Mouse (Mus musculus): ENCODE results near the gene Urah. TPM values are rescaled to one million over a fixed set of nuclear protein-coding genes. Genes with fewer than 3 reads are reported as not detected.

The Urah gene
- polyA plus RNA-seq, 1 experiment from 2014 or later = 0.24 TPM

- Histone ChIP-seq H3K36me3 (peaks cover 46% of the 10 kb centered on the region), H3K4me2 (no peak overlapping the region), H3K4me3 (no peak overlapping the region), H3K27me3 (replicated peaks) (no peaks in the 10 kb centered on the region), H3K27ac (replicated peaks) (no peak overlapping the region), H3K9ac (peak overlapping the region; percentile 37; the same call in 1 of the 2 replicates), H3K4me1 (peaks cover 27% of the 10 kb centered on the region), H3K9me3 (no peaks in the 10 kb centered on the region)
- no peak for ATAC-seq (ENCODE audit: extremely low read depth, insufficient number of reproducible peaks, low FRiP score, low TSS enrichment)
- WGBS = 82% methylated on average over 7 of the region's 7 CpGs
Observed at GRCm38 (mm10) chr7:140879355-140879754, 44.5 kb downstream of the Urah start.

- Histone ChIP-seq H3K9me3 (no peaks in the 10 kb centered on the region), H3K4me2 (peak overlapping the region; percentile 81), H3K27ac (replicated peaks) (0 out of 2 replicates have a peak overlapping the region, but pooled peaks have one; percentile 0), H3K4me3 (peak overlapping the region; percentile 89), H3K27me3 (replicated peaks) (no peaks in the 10 kb centered on the region), H3K36me3 (peaks cover 44% of the 10 kb centered on the region), H3K4me1 (peaks cover 27% of the 10 kb centered on the region), H3K9ac (peak overlapping the region; percentile 90)
- 84% methylated on average over 3 of the region's 3 CpGs for WGBS
- ATAC-seq (ENCODE audit: extremely low read depth, insufficient number of reproducible peaks, low FRiP score, low TSS enrichment) = no peak
Observed at GRCm38 (mm10) chr7:140880419-140880818, 45.6 kb downstream of the Urah start.

GRCm38 (mm10) chr7:140880865-140881515 lies 46.2 kb downstream of the Urah start:
- peaks cover 27% of the 10 kb centered on the region for H3K4me1 ChIP-seq
- peak overlapping the region; percentile 81 for H3K4me2 ChIP-seq
- H3K27me3 ChIP-seq (replicated peaks) = no peaks in the 10 kb centered on the region
- no peak for ATAC-seq (ENCODE audit: extremely low read depth, insufficient number of reproducible peaks, low FRiP score, low TSS enrichment)
- H3K9me3 ChIP-seq = no peaks in the 10 kb centered on the region
- 15% methylated on average over 8 of the region's 8 CpGs for WGBS
- H3K27ac ChIP-seq (replicated peaks) = peak overlapping the region; percentile 93
- peak overlapping the region; percentile 90 for H3K9ac ChIP-seq
- H3K36me3 ChIP-seq = peaks cover 43% of the 10 kb centered on the region
- H3K4me3 ChIP-seq = peak overlapping the region; percentile 89

- Histone ChIP-seq H3K4me3 (peak within 1 kb of the TSS; percentile 89), H3K4me1 (peaks cover 27% of the 10 kb centered on the region), H3K4me2 (peak within 1 kb of the TSS; percentile 81), H3K9me3 (no peaks in the 10 kb centered on the region), H3K27ac (replicated peaks) (peak within 1 kb of the TSS; percentile 93), H3K36me3 (peaks cover 42% of the 10 kb centered on the region), H3K27me3 (replicated peaks) (no peaks in the 10 kb centered on the region), H3K9ac (peak within 1 kb of the TSS; percentile 90)
- under 1% methylated on average over 59 of the region's 59 CpGs for WGBS
- peak; percentile 91 for ATAC-seq (ENCODE audit: extremely low read depth, insufficient number of reproducible peaks, low FRiP score, low TSS enrichment)
Observed at GRCm38 (mm10) chr7:140881696-140882468, 47.1 kb downstream of the Urah start, which contains the start of the genes Psmd13 and Sirt3. Gene Psmd13, plus strand, starts transcription at chr7:140881968. Gene Sirt3, minus strand, starts transcription at chr7:140882309.

GRCm38 (mm10) chr7:140882469-140882803 lies 47.6 kb downstream of the Urah start:
- under 1% methylated on average over 12 of the region's 12 CpGs for WGBS

More at GRCm38 (mm10) chr7:140882469-140882803, 47.6 kb downstream of the Urah start:
- Histone ChIP-seq H3K4me3 (peak overlapping the region; percentile 89), H3K4me2 (peak overlapping the region; percentile 81), H3K27ac (replicated peaks) (peak overlapping the region; percentile 93), H3K36me3 (peaks cover 42% of the 10 kb centered on the region), H3K9ac (peak overlapping the region; percentile 90), H3K9me3 (no peaks in the 10 kb centered on the region), H3K27me3 (replicated peaks) (no peaks in the 10 kb centered on the region), H3K4me1 (peaks cover 27% of the 10 kb centered on the region)
- no peak for ATAC-seq (ENCODE audit: extremely low read depth, insufficient number of reproducible peaks, low FRiP score, low TSS enrichment)

Other genes with a start within 250 kb of the Urah start
- not detected in 2 replicates for gene Olfr46, start 233.7 kb upstream of the Urah start, polyA plus RNA-seq (2015; fragmentation: Nextera tagmentation; extraction: Ambion mirVana)
- gene Olfr61, start 206.0 kb upstream of the Urah start, polyA plus RNA-seq (2015; fragmentation: Nextera tagmentation; extraction: Ambion mirVana) = not detected in 2 replicates
- gene Olfr53, start 188.6 kb upstream of the Urah start, polyA plus RNA-seq (2015; fragmentation: Nextera tagmentation; extraction: Ambion mirVana) = not detected in 2 replicates
- gene Olfr539, start 175.1 kb upstream of the Urah start, polyA plus RNA-seq (2015; fragmentation: Nextera tagmentation; extraction: Ambion mirVana) = not detected in 2 replicates
- not detected in 2 replicates for gene Olfr45, start 153.1 kb upstream of the Urah start, polyA plus RNA-seq (2015; fragmentation: Nextera tagmentation; extraction: Ambion mirVana)
- not detected in 2 replicates for gene Olfr541, start 137.8 kb upstream of the Urah start, polyA plus RNA-seq (2015; fragmentation: Nextera tagmentation; extraction: Ambion mirVana)
- not detected in 2 replicates for gene Cyp2e1, start 71.3 kb upstream of the Urah start, polyA plus RNA-seq (2015; fragmentation: Nextera tagmentation; extraction: Ambion mirVana)
- gene Syce1, start 47.2 kb upstream of the Urah start, polyA plus RNA-seq (2015; fragmentation: Nextera tagmentation; extraction: Ambion mirVana) = 0.23 and 0.29 TPM in 2 replicates
- 0.66 and 0.90 TPM in 2 replicates for gene Zfp941, start 12.8 kb upstream of the Urah start, polyA plus RNA-seq (2015; fragmentation: Nextera tagmentation; extraction: Ambion mirVana)
- not detected in 2 replicates for gene Scgb1c1, start 10.5 kb downstream of the Urah start, polyA plus RNA-seq (2015; fragmentation: Nextera tagmentation; extraction: Ambion mirVana)
- 0.09 TPM in 1 of 2 replicates, not detected in the other for gene Odf3, start 12.8 kb downstream of the Urah start, polyA plus RNA-seq (2015; fragmentation: Nextera tagmentation; extraction: Ambion mirVana)
- gene Gm45785, start 21.3 kb downstream of the Urah start, polyA plus RNA-seq (2015; fragmentation: Nextera tagmentation; extraction: Ambion mirVana) = not detected in 2 replicates
- gene Ric8a, start 21.9 kb downstream of the Urah start, polyA plus RNA-seq (2015; fragmentation: Nextera tagmentation; extraction: Ambion mirVana) = 40.1 and 46.2 TPM in 2 replicates
- gene Bet1l, start 22.6 kb downstream of the Urah start, polyA plus RNA-seq (2015; fragmentation: Nextera tagmentation; extraction: Ambion mirVana) = 28.6 and 29.0 TPM in 2 replicates
- gene Psmd13, start 47.0 kb downstream of the Urah start, polyA plus RNA-seq (2015; fragmentation: Nextera tagmentation; extraction: Ambion mirVana) = 164 and 190 TPM in 2 replicates
- 40.7 and 48.7 TPM in 2 replicates for gene Sirt3, start 47.3 kb downstream of the Urah start, polyA plus RNA-seq (2015; fragmentation: Nextera tagmentation; extraction: Ambion mirVana)
- gene Cox8b, start 65.4 kb downstream of the Urah start, polyA plus RNA-seq (2015; fragmentation: Nextera tagmentation; extraction: Ambion mirVana) = 142 and 148 TPM in 2 replicates
- gene Nlrp6, start 85.9 kb downstream of the Urah start, polyA plus RNA-seq (2015; fragmentation: Nextera tagmentation; extraction: Ambion mirVana) = 0.05 and 0.20 TPM in 2 replicates
- gene Pgghg, start 106.4 kb downstream of the Urah start, polyA plus RNA-seq (2015; fragmentation: Nextera tagmentation; extraction: Ambion mirVana) = 13.1 and 13.8 TPM in 2 replicates
- gene Ifitm5, start 115.3 kb downstream of the Urah start, polyA plus RNA-seq (2015; fragmentation: Nextera tagmentation; extraction: Ambion mirVana) = 1.2 TPM in 2 replicates
- not detected in 2 replicates for gene Gm45717, start 120.9 kb downstream of the Urah start, polyA plus RNA-seq (2015; fragmentation: Nextera tagmentation; extraction: Ambion mirVana)
- gene Ifitm2, start 121.0 kb downstream of the Urah start, polyA plus RNA-seq (2015; fragmentation: Nextera tagmentation; extraction: Ambion mirVana) = 505 and 535 TPM in 2 replicates
- 9.7 and 15.9 TPM in 2 replicates for gene Ifitm1, start 132.2 kb downstream of the Urah start, polyA plus RNA-seq (2015; fragmentation: Nextera tagmentation; extraction: Ambion mirVana)
- 73.2 and 78.1 TPM in 2 replicates for gene Ifitm3, start 175.8 kb downstream of the Urah start, polyA plus RNA-seq (2015; fragmentation: Nextera tagmentation; extraction: Ambion mirVana)
- gene Ifitm6, start 182.9 kb downstream of the Urah start, polyA plus RNA-seq (2015; fragmentation: Nextera tagmentation; extraction: Ambion mirVana) = 0.24 and 0.31 TPM in 2 replicates
- not detected in 2 replicates for gene Gm17387, start 194.1 kb downstream of the Urah start, polyA plus RNA-seq (2015; fragmentation: Nextera tagmentation; extraction: Ambion mirVana)
- gene B4galnt4, start 226.1 kb downstream of the Urah start, polyA plus RNA-seq (2015; fragmentation: Nextera tagmentation; extraction: Ambion mirVana) = 1.6 and 2.7 TPM in 2 replicates
- 0.31 and 0.72 TPM in 2 replicates for gene Pkp3, start 243.2 kb downstream of the Urah start, polyA plus RNA-seq (2015; fragmentation: Nextera tagmentation; extraction: Ambion mirVana)

Measured in heart, embryonic 13.5 days (tissue).